Mouse (Mus musculus): Measurements from ENCODE around the gene Mapk1ip1.

The Mapk1ip1 gene

DNA sequence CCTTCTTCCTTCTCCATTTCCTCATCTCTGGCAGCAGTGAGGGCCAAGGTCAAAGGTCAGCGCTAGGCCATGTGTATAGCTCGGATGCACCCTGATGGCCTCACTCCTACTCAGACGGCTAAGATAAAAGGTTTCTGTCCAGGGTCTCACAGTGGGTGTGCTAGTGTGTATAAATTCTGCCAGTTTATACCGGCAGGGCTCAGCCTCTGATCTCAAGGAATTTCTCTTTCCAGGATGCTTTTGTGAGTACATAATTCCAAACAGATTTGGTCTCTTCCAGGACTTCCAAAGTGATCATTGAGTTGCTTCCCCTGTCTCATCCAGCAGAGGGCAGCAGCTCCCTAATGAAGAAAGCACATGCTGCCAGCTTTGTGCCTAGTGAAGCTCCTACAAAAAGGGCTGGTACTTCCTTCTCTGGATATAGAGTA, 5.5 kb downstream of the Mapk1ip1 start:
- DNase-seq (ENCODE audit: low spot score): peak; percentile 86

DNA sequence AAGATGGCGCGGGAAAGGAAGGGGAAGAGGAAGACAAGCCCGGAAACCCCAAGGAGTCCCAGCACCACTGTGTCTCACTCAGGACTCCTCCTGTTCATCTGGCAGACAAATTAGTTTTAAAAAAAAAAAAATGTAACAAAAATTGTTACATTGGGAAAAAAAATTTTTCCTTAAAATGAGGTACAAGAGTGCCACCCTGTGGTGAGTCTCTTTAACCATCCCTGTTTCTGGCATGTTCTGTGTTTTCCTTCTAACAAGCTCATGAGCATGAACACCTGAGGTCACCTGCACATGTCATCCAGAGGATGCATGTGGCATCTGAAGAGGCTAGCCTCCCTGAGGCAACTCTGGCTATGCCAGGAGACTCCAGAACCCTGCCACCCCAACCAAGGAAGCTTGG, 11.0 kb downstream of the Mapk1ip1 start:
- peak; percentile 24 for DNase-seq (ENCODE audit: low spot score)

DNA sequence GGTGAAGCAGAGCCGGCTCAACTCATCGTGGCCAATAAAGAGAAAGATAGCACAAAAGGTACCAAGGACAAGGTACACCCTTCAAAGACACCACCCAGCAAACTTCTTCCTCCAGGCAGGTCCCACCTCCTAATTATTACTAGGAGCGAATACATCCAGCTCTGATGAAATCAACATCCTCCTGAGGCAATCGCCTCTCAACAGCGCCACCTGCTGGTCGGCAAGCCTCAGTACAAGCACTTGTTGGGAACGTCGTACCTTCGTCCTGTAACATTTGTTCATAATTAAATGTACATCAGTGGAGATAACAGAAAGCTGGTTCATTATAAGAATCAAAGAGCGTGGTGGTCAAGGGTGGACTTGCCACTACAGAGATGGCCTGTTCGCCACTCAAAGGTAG, 18.3 kb downstream of the Mapk1ip1 start:
- DNase-seq (ENCODE audit: low spot score): peak; percentile 67

- DNase-seq (ENCODE audit: low spot score): no peak
These were observed 20.9 kb downstream of the Mapk1ip1 start for GRCm38 (mm10) chr7:138824995-138825756.

- no peak for DNase-seq (ENCODE audit: low spot score)
These were observed 21.6 kb downstream of the Mapk1ip1 start for GRCm38 (mm10) chr7:138824423-138824822.

GRCm38 (mm10) chr7:138818314-138818713, 27.8 kb downstream of the Mapk1ip1 start:
- DNase-seq (ENCODE audit: low spot score): no peak

DNA sequence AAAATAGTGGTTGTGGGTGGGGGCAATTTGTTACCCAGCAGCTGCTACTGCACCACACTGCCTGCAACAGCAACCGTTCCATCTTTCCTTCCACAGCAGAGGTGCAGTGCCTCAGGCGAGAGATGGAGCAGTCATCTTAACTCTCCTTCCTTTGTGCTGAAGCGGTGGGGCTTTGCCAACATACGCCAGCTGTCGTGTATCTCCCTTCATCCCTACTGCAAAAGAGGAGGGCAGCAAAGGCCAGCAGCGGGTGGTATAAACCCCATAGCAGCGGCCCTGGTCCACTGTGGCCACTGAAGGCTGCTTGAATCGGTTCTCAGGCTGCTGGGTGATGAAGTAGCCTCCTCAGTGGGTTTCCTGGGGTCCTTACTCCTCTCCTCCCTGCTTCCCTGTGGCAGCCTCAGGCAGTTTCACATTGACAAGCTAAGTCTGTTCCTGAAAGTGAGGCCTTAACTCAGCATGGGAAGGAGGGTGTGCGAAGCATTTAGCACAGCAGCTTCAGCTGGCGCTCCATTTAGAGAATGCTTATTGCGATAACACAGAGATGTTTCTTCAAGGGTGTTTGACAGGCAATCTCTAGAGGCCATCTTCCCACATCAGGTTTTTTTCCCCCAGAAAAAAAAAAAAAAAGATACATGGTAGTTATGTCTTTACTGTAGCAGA, 32.7 kb downstream of the Mapk1ip1 start:
- no peak for DNase-seq (ENCODE audit: low spot score)

DNA sequence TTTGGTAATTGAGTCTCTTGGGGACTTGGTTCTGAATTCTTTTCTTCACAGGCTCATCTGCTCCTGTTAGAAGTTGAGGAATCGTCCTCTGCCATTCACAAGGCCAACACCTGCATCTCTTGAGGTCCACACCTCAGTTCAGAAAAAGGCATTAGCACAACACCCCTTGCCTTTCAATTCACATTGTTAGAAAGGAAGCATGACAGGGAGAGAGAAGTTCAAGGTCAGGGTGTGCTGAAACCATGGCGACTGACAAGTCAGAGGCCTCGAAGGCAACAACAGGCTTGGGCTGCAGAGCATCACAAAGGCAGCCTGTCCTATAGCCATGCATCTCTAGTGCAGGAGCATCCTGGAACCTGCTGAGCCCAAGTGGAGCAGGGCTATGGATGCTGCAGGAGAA, 38.9 kb downstream of the Mapk1ip1 start:
- DNase-seq (ENCODE audit: low spot score): no peak

- DNase-seq (ENCODE audit: low spot score): peak; percentile 5
These were observed 42.7 kb downstream of the Mapk1ip1 start for GRCm38 (mm10) chr7:138803386-138803785.

- DNase-seq (ENCODE audit: low spot score): no peak
These were observed 58.0 kb downstream of the Mapk1ip1 start for GRCm38 (mm10) chr7:138788109-138788508.

All from adipocyte (in vitro differentiated cells).